Mouse (Mus musculus) E14TG2a.4 (cell line): ENCODE data around the gene Agtpbp1.

Source experiments
- CTCF ChIP-seq: conservative IDR thresholded peaks from 2 replicates; pipeline ENCODE4 v1.5.1; 2014; ENCODE audit warnings: low read length
- NANOG ChIP-seq: IDR thresholded peaks from 2 replicates; pipeline ENCODE4 v1.6.1; 2014; ENCODE audit warnings: borderline replicate concordance, low read length, mixed read lengths
- POU5F1 ChIP-seq: IDR thresholded peaks from 2 replicates; pipeline ENCODE4 v1.6.1; 2014; ENCODE audit warnings: low read length, borderline replicate concordance

DNA sequence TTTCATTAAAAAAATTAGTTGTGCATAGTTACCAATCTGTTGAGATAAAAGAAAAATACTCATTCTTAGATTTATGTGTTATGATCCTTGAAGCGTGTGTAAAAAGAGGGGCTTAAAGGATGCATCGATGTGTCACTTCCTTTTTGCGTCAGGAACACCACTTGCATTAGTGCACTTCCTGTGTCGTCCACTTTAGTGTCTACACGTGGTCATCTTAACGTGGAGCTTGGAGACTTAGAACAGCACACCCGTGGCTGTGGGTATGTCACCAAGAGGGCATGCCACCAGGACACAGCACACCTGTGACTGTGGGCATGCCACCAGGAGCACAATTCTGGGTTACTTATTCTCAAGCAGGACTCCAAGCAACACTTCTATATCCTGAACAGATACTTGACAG is 137.9 kb downstream of the Agtpbp1 start:
- TF ChIP-seq CTCF (no peak), POU5F1 (no peak), NANOG (no peak)
